Mouse (Mus musculus) retina, postnatal 1 day (tissue): ENCODE measurements at regions not wholly inside any gene's neighbourhood (a gene's known extent, or its start where the extent isn't known, plus 50 kb on each side); places are given as distances from the start of the nearest gene placed in this dataset.

Source experiments
- DNase-seq: peaks from one replicate; pipeline ENCODE4 v3.0.0-alpha.2; 2012

DNA sequence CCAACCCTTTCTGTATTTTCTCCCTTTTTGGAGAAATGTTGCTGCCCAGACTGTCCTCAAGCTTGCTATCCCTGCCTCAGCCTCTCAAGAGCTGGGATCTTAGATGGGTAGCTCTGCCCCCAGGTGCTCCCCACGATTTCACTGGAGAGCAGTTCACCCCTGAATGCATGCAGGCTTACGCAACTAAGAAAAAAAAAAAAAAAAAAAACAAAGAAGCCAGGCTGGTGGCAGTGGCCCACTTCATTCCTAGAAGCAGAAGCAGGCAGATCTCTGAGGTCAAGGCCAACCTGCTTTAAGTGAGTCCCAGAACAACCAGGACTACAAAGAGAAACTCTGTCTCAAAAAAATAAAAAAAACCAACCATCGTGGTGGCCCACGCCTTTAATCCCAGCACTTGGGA lies 51.2 kb upstream of the Fbxo11 start:
- no peak for DNase-seq

DNA sequence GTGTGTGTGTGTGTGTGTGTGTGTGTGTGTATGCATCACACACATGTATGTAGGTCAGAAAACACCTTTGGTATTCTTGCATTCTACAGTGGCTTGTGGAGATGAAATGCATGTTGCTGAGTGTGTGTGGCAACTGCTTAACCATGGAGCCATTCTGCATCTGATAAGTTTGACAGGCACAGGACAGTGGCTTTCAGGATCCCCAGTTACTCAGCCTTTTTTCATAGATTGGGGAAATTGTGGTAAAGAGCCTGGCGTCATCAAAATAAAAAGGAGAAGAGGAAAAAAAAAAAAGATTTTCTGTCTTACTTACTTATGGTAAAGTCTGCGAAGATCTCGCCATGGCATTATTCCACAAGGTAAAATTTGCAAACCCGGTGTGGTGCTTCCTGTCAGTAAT lies 53.6 kb upstream of the Fbxo11 start:
- no peak for DNase-seq

DNA sequence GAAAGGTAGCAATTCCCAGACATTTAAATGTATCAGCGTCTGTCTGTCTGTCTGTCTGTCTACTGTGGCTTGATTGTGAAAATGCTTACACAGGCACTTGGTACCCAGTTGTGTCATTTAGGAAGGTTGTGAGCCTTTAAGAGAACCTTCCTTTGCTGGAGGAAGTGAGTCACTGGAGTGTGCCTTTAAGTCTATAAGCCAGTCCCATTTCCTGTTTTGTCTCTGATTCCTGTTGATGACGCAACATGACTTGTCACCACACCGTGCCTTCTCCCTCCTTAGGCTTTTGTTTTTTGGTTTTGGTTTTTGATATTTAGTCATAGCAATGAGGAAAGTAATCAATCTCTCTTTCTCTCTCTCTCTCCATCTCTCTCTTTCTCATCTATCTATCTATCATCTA lies 58.6 kb upstream of the Fbxo11 start:
- DNase-seq = no peak

DNA sequence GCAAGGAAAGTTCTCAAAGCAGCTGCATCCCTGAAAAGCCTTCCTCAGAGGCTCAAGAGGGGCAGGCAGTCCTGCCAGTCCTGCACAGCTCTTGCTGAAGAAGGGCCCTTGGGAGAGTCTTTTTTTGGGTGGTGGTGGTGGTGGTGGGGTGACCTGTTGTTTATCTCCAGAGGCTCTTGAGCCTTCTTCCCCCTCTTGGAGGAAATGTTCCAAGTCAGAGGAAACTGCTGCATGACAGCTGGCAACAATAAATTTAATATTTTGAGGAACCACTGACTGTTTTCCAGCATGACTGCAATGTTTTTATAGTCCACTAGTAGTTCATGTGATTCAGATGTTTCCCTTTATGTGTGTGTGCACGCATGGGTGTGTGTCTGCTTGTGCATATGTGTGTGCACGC lies 62.0 kb upstream of the Fbxo11 start:
- DNase-seq = no peak

DNA sequence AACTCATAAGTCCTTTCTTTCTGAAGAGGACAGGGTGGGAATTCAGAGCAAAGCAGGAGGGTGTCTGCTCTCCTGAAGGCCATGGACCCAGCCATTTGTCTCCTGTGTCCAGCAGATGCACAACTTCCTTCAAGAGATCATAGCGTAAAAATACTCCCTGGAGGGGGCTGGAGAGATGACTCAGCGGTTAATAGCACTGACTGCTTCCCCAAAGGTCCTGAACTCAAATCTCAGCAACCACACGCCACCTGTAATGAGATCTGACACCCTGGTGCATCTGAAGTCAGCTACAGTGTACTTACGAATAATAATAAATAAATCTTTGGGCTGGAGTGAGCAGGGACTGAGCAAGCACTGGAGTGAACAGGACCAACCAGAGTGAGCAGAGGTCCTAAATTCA lies 66.2 kb upstream of the Fbxo11 start:
- no peak for DNase-seq

DNA sequence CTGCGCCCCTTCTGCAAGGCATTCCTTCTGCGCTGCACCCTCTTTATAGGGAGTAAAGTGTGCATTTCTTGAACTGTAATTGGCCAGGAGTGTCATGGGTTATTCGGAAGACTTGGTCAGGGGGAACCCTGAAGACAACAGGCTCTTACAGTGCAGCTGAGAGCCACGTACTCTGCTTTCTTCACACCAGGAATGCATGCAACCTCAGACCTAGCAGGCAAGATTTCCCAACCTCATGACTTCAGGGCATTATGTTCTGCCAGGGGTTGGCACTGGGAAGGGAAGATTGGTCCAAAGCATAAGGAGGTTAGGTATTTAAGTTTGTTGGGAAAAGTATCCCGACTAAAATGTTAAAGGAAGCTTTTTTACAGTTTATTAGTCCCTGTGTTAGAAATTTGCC lies 66.9 kb upstream of the Fbxo11 start:
- DNase-seq = no peak

DNA sequence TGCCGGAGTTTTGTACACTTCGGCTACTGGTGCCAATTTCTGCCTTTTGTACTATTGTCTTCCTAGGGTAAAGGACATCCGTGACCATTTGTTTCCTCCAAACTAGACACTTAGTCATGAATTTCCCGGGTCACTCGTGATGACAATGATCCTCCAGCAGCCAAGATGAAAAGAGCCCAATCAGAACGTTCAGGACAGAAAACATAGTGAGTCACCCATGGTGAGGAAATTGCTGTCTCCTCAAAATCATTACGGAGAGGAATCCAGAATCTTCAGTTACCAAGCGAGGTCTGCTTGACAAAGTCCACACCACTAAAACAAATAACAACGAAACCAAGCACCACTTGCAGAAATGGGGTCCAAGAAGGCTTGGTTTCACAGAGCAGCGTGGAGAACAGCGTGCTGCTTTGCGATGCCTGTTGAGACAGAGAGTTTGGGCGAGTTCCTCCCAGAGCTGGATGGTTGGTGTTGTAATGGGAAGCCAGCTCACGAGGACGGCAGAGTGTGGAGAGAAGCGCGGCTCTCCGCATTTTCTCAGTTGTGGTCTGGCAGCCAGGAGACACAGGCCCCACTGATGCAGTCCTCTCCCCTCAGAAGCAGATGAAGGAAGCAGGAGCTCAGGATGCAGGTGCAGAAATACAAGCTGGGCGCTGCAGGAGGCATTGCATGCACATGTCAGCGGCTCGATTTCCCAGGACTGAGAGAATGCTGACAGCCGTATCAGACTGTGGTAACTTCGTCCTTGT lies 67.7 kb upstream of the Fbxo11 start:
- no peak for DNase-seq

DNA sequence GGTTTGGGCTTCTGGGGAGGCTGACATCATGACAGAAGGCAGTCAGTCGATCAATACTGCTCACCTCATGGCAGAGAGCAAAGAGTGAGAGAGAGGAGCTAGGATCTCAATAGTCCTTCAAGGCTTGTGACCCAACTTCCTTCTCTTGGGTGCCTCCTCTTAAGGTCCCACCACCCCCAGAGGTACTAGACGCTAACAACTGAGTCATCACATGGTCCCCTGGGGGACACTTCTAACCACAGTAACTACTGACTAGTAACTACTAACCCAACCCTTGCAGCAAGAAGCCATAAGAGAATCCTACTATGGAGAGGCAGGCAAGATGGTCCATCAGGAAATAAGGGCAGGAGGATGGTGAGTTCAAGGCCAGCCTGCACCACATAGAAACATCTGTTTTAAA lies 69.5 kb upstream of the Fbxo11 start:
- DNase-seq = no peak

DNA sequence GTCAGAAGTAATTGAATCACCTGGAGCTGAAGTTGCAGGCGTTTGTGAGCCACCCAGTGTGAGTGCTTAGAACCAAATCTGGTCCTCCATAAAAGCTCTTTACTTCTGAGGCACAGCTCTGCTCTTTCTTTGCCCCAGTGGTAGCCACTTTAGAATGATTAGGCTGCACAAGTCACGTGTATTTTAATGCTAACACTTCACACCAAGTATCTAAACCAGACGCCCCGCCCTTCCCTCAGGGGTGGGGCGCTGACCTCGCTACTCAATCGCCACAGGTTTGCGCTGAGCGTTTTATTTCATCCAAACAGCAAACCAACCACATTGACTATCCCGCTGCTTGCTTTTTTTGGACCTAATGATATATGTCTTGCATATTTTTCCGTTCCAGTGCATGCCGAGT lies 76.4 kb upstream of the Fbxo11 start:
- no peak for DNase-seq

DNA sequence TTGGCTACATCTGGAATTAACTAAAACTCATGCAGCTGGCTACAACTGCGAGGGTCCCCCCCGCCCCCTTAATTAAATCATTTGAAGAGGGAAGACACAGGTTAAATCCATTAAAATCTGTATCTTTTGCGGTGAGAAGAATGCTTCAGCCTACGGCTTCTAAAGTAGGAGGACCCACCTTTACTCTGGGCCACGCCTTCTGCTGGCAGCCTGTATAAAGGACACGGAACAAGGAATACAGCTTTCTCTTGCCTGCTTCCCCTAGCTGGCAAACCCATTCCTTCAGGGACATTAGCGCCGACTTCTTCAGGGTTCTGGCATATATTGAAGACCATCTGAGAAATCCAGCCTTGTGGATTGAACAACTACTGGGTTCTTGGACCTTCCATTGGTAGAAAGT lies 76.9 kb upstream of the Fbxo11 start:
- no peak for DNase-seq

DNA sequence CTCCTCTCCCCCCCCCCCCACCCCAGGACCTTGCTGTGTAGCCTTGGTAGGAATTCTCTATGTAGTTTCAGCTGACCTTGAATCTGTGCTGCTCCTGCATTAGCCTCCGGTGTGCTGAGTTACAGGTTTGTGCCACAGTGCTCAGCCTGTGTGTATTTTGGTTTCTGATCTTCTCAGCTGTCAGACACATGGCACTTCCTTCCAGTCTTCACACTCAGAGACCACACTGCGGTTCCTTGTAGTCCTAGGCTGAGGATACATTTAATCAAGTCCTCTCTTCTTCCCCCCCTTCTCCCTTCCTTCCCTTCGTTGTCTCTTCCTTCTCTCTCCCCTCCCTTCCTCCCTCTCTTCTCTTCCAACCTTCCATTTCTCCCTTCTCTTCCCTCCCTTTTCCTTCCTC lies 77.7 kb upstream of the Fbxo11 start:
- DNase-seq = no peak

DNA sequence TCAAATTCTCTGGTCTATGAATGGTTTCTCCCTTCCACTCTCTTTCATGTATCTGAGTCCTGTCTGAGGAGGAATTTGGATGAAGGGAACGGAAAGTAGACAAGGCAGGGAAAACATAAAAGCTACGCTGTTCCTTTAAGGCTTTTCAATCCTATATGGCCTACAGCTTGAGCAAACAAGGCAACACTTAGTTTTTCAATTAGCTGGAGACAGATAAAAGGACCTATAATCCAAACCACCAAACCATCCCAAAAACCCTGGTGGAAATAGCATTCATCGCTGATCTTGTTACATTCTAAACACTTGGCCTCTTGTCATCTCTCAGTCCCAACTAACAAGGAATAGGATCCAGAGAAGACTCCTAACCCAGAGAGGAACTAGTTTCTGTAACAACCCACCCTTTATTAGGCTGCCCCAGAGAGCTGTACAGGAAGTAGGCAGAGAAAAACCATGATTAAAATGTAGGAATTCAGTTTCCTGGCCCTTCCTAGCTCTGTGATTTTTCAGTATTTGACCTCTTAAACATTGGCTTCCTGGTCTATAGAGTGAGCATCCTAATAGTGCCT lies 78.4 kb upstream of the Fbxo11 start:
- no peak for DNase-seq

DNA sequence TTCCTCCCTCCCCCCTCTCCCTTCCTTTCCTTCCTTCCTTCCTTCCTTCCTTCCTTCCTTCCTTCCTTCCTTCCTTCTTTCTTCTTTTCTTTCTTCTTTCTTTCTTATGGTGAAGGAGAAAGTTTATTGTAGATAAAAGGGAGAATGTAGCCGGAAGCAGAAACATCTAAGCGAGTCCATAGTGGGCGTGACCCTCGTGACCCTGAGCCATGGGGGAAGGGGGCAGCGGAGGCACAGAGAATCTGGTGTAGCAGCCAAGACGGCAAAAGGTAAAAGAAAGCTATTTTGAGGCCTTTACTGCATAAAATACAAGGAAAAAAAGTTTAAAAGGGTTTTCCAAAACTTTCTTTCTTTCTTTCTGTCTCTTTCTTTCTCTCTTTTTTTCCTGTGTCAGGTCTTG lies 93.5 kb upstream of the Fbxo11 start:
- no peak for DNase-seq

DNA sequence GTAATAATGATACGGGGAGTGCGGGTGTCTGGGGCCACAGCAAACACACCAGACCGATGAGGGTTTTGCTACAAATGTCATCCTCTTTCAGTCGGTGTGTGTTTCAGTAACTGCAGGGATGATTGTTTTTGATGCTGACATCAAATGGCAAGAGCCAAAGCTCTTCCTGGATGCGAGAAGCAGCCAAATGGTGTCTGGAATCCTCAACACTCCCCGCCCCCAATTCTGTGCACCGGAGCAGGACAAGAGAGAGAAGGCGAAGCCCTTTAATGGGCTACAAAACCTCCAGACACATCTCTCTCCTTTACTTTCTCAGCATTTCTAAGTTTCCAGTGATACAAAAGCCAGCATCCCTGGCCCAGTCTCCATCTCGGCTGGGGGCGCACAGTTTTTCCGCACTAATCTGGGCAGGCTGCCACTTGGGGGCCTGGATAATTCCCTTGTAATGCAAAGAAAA lies 94.1 kb upstream of the Fbxo11 start:
- peak; percentile 29 for DNase-seq

DNA sequence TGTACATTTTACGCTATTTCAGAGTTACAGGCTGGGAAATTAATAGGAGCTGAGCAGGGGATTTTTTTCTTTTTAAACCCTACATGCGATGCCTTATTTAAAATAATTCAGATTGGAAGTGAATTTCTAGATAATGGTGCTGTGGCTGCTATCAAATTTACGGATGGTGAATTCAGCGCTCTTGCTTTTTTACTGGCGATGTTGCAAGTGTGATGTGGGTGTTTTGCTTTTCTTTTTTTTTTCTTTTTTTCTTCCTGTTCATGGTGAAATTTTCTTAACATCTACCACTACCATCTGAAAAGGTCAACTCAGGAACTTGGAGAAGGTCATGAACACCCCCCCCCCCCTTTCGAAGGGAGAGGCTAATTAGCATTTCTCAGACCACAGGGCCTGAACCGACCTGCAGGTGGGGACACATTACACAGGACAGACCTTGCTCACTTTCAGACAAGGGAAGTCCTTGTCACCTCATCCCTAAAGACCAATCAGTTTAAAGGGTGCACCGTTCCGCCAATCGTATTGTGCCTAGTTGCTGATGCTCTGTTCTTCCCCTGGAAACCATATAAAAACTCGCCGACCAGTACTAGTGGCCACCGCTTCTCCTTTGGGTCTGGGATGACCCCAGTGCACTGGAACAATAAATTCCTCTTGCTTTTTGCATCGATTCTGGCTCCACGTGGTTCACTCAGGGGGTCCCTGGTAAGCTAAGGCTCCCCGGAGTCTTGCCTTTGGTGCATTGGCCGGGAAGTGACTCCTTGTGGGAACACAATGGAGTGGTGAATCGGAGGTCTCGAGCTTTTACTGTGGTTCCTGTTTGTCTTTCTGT lies 95.0 kb upstream of the Fbxo11 start:
- DNase-seq = peak; percentile 15

DNA sequence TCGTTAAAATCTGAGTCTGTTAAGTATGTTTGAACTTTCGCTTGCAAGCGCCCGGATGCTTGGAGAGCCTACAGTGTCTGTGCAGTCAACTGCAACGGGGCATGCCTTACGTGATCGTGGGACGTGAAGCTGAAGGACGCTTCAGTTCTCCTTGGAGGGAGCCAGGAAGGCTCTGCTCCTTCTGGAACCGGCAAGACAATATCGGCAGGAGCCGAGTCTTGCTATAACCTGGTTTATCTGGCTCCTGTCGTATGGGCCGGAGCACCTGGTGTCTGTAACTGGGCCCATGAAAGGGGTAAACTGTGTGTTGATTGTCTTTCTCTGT lies 95.5 kb upstream of the Fbxo11 start:
- no peak for DNase-seq

DNA sequence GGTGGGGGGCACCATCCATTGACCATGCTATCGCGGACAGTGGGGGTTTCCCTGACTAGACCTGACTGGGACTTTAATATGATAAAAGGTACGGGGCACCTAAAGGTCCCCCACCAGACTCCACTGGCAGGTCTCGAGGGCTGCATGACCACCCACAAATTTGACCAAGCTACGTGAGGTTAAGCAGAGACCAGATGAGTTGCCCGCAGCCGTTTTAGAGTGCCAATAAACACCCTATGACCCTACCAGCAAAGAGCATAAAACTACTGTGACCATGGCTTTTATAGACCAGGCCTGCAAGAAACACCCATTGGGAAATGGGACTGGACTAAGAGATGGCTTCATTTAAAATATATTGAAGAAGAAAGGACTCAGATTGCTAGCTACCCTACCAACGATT lies 96.7 kb upstream of the Fbxo11 start:
- DNase-seq = no peak

DNA sequence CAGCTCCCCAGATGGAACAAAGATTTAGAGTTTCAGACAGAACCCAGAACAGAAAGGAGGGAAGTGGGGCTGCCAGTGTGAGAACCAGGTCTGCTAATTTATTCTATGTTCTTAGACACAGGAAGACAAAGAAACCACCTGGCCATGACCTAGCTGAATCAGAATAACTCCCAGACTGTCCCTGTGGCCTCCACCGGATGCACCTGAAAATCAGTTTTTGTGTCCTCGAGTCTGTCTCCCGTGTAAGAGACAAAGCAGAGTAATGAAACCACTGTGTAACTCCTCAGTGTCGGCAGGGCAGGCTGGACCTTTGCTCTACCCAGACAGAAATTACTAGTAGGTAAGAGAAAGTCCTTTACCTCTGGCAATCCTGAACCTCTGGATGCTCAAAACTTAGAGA lies 99.7 kb upstream of the Fbxo11 start:
- DNase-seq = no peak

DNA sequence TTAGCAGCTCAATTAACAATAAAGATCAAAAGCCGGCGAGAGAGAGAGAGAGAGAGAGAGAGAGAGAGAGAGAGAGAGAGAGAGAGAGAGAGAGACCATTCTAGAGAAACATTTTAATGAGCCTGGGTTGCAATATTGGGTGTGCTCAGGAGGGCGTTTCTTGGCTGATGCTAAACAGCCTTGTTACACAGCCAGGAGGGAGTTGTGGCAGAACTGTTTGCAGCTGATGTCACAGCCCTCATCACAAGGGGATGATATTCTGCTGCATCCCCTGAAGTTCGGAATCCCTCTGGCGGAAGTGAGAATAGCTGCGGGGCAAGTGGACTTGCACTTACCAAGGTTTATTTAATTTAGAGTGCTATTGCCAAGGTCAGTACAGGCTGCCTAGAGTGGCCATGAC lies 100.7 kb upstream of the Fbxo11 start:
- DNase-seq = no peak

DNA sequence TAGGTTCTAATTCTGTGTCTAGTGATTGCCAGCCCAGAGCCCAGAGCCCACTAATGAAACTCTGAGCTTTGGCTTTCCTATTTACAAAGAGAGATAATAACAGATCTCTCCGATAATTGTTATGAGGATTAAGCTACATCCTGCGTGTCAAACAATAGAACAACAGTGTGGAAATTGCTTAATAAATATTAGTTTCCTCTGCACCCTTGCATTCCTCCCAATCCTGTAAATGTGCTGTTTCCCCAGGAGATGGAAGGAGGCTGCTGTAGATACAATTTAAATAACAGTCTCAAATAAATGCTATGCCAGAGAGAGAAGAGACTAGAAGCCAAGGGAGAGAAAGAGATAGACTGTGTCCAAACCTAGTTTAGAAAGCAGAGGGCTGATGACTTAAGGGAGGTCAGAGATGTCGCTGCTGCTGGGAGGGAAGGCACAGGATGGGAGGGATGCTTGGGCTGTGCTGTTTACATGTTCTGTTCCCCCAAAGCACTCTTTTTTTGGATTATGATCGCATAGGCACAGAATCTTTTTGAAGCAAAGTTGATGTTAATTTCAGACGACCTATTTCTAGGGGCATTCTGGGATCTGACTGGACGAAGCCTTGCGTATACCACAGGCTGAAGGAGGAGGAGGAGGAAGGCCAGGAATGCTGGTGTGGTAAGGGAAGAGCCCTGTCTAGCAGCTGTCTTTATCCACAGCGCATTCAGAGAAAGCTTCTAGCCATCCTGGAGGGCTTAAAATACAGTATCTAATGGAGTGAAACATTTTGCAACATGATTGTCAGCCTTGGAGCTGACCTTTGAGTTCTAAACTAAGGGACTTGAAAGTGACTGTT lies 103.4 kb upstream of the Fbxo11 start:
- DNase-seq = no peak

DNA sequence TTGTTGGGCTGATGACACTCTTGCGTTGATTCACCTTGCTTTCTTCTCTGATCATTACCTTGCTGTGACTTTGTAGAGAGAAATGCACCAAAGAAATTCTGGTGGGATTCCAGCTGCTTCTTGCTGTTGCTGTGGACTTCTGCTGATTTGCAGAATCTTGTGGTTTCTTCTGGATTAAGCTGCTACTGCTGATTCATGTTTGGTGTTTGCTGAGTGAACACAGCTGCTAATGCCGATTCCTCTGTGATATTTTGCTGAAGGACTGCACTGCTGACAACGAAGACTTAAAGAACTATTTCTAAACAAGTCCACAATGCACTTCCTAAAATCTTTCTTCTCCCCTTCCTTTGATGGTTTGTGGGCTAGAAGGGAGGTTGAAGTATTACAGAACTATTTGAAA lies 106.5 kb upstream of the Fbxo11 start:
- DNase-seq = no peak

DNA sequence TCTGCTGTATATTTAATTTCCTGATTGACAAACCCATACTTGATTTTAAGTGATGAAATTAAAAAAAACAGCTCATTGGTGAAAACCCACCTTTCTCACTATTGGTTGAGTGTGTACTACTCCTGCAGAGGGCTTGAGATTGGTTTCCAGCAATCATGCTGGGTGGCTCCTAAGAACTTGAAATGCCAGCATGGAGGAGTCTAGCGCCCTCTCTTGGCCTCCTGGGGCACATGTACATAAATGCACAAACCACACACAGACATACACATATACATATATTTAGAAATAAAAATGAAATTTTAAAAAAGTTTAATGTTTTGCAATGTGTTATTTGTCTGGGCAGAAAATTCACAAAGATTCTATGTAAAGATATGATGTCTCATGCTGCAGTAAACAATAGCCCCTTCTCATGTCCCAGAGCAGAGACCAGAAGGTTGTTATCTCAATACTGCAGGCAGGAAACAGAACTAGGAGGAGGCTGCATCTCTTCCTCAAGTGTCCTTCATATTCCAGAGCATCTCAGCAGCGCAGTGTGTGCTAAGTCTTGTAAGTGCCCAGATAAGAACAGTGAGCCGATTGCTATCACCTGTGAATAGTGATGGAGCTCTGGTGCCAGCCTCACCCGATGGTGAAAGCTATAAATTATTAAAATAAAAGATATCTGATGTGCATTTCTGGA lies 108.4 kb upstream of the Fbxo11 start:
- DNase-seq = no peak

DNA sequence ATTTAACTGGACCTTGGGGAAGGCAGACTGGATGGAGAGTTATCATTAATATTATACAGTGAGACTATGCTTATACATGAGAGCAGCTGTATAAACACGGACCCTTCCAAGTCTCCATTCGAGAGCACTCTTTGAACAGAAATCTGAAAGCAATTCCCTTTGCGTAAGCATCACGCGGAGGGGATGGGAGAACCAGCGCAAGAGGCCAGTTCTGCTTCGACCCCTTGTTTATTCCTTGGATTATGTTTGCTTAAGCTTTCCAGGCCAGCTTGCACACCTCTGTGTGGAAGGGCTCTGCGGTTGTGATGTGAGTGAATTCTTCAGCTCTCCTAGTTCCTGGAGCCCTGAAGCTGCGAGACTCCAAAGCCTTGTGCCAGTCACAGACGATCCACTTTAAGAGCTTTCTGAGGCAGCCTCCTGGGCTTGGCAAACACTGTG lies 109.2 kb upstream of the Fbxo11 start:
- DNase-seq = no peak
